Mouse (Mus musculus) C2C12 (cell line): ENCODE measurements around the gene Spata18. TPM values are rescaled to one million over a fixed set of nuclear protein-coding genes. Genes with fewer than 3 reads are reported as not detected.

Experiments
- H3K27me3 ChIP-seq: one replicate; pipeline ENCODE4 v1.6.1; 2011; ENCODE audit not compliant: control insufficient read depth, insufficient read depth, insufficient read length
- H3K36me3 ChIP-seq: one replicate; pipeline ENCODE4 v1.6.1; 2011; ENCODE audit not compliant: control insufficient read depth, insufficient read depth
- H3K4me3 ChIP-seq: one replicate; pipeline ENCODE4 v1.5.1; 2011; ENCODE audit warnings: mild to moderate bottlenecking, control low read depth; ENCODE audit not compliant: poor library complexity, insufficient read depth, severe bottlenecking
- H3K79me2 ChIP-seq: one replicate; pipeline ENCODE4 v1.6.1; 2011; ENCODE audit not compliant: control insufficient read depth, insufficient read depth
- H3K79me3 ChIP-seq: one replicate; pipeline ENCODE4 v1.6.1; 2011; ENCODE audit warnings: low read depth, control low read depth
- H3ac ChIP-seq: one replicate; pipeline ENCODE3; 2011; ENCODE audit warnings: low read depth; ENCODE audit not compliant: control insufficient read depth, insufficient read length
- CEBPB ChIP-seq: IDR thresholded peaks from one replicate; pipeline ENCODE4 v1.6.1; 2011; ENCODE audit warnings: low read depth, mild to moderate bottlenecking, control low read depth, moderate library complexity
- CTCF ChIP-seq: IDR thresholded peaks from one replicate; pipeline ENCODE4 v1.5.1; 2011; ENCODE audit not compliant: control insufficient read depth, insufficient read depth, insufficient read length
- FOSL1 ChIP-seq: IDR thresholded peaks from one replicate; pipeline ENCODE4 v1.8.0; 2011; ENCODE audit warnings: mild to moderate bottlenecking, low read length; ENCODE audit not compliant: poor library complexity, insufficient read depth, severe bottlenecking
- MAX ChIP-seq: IDR thresholded peaks from one replicate; pipeline ENCODE4 v1.6.1; 2011; ENCODE audit warnings: mild to moderate bottlenecking, control low read depth
- MYOD1 ChIP-seq: IDR thresholded peaks from one replicate; pipeline ENCODE4 v1.6.1; 2011; ENCODE audit warnings: low read depth; ENCODE audit not compliant: control insufficient read depth, insufficient read length
- MYOG ChIP-seq: IDR thresholded peaks from one replicate; pipeline ENCODE4 v1.6.1; 2011; ENCODE audit not compliant: control insufficient read depth, insufficient read length; ENCODE audit errors: extremely low read depth
- USF1 ChIP-seq: IDR thresholded peaks from one replicate; pipeline ENCODE4 v1.6.1; 2011; ENCODE audit warnings: low read depth, mild to moderate bottlenecking, control low read depth, moderate library complexity
- polyA plus RNA-seq: library from polyadenylated mRNA; unstranded; fragments of >200 nt; fragmentation: generic; extraction: Trizol; gene quantifications from one replicate; pipeline ENCODE4 v1.2.1, GENCODE M21; 2012; ENCODE audit warnings: missing spikeins

The Spata18 gene
- polyA plus RNA-seq, 1 experiment, result not detected

DNA sequence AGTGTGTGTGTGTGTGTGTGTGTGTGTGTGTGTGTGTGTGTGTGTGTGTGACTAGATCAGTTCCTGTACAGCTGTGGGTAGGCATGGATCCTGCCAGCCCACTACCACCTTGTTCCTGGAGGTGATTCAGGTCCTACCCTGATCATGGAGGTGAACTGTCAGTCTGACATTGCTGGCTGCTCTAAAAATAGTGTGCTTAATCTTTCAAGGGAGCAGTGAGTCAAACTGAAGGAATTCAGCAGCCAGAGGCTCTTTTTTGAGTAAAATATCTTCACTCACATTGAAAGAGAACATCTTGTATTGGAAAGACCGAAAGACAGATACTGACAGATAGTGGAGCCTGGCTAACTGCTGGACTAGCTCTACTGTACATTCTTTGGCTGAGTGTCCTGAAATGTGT lies 37.4 kb downstream of the Spata18 start:
- no peaks in the 10 kb centered on the region for H3K27me3 ChIP-seq
- H3ac ChIP-seq, result no peak overlapping the region
- TF ChIP-seq MYOG, result no peak
- H3K79me2 ChIP-seq, result no peaks in the 10 kb centered on the region
- no peaks in the 10 kb centered on the region for H3K36me3 ChIP-seq
- H3K4me3 ChIP-seq, result no peak overlapping the region
- H3K79me3 ChIP-seq, result no peaks in the 10 kb centered on the region

DNA sequence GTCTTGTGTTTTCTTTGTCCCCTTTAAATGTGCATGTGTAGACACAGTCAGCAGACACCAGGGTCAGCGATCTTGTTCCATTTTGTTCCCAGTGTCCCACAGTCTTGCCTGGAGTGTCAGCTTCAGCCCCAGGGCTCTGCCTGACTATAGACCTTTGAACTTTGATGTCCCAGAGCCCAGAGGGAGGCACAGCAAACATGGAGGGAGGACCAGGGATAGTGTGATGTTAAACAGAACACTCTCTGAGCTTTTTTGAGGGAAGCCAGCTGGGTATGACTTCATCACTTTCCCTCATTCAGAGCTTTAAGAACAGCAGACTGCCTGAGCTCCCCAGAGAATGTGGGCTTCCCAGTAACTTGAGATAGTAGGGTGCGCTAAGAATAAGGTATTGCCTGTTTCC lies 39.0 kb downstream of the Spata18 start:
- no peak for TF ChIP-seq MAX
- TF ChIP-seq FOSL1, result no peak
- TF ChIP-seq MYOG, result no peak
- TF ChIP-seq MYOD1, result no peak
- no peaks in the 10 kb centered on the region for H3K79me3 ChIP-seq
- no peaks in the 10 kb centered on the region for H3K36me3 ChIP-seq
- H3K27me3 ChIP-seq, result no peaks in the 10 kb centered on the region
- H3K4me3 ChIP-seq, result no peak overlapping the region
- H3ac ChIP-seq, result no peak overlapping the region
- no peaks in the 10 kb centered on the region for H3K79me2 ChIP-seq

DNA sequence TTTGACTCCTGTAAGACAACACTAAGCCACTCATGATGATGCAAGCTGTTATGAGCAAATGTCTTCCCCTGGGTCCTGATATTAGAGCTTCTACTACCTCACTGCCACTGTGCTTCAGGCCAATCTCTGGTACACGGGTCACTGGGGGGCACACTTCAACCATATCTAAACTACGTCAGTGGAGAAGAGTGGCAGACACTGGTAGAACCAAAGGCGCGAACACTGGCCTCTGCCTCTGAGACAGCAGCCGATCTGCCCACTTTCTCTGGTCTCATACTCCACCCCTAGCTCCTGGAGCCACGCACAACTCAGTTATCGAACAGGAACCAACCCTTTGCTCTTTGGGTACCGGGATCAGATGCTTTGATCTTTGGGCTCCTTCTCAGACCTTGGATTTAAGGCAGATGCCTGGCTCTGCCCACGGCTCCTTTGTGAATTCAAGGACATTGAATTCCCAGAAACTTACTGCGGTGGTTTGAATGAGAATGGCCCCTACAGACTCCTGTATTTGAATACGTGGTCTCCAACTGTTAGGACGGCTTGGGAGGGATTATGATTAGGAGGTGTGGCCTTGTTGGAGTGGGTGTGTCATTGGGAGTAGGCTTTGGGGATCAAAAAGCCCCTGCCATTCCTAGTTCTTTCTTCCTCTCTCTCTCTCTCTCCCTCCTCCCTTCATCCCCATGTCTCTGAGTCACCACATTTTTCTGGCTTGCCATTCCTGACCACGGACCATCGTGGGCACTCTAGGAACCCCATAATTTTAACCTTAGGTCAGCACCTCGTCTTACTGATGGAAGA lies 40.7 kb downstream of the Spata18 start:
- no peaks in the 10 kb centered on the region for H3K27me3 ChIP-seq
- no peaks in the 10 kb centered on the region for H3K79me3 ChIP-seq
- no peak for TF ChIP-seq CEBPB
- TF ChIP-seq FOSL1, result no peak
- TF ChIP-seq MYOG, result no peak
- no peak for TF ChIP-seq MYOD1
- TF ChIP-seq CTCF, result no peak
- no peak for TF ChIP-seq USF1
- TF ChIP-seq MAX, result no peak
- H3ac ChIP-seq, result no peak overlapping the region
- H3K36me3 ChIP-seq, result no peaks in the 10 kb centered on the region
- H3K4me3 ChIP-seq, result no peak overlapping the region
- H3K79me2 ChIP-seq, result no peaks in the 10 kb centered on the region

DNA sequence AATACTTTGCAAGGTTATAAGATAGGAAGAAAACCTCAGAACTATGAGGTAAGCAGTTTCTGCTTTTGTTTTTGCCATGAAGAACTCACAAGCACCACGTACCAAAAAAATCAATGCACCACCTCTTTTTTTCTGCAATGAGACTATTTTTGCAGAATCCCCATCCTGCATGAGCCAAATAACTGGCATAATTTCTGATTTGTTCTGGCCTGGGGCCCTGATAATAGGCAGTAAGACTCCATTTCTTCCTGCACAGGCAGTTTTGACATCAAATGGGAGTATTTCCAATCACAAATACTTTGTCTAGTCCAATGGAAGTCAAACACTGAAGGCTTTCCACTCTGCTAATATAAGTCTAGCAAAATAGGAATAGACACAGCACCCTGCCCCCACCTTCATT lies 42.6 kb downstream of the Spata18 start:
- TF ChIP-seq MYOG, result no peak
- no peak for TF ChIP-seq USF1
- TF ChIP-seq CTCF, result no peak
- Histone ChIP-seq H3K36me3 (no peaks in the 10 kb centered on the region), H3K4me3 (no peak overlapping the region), H3K79me3 (no peaks in the 10 kb centered on the region), H3ac (no peak overlapping the region), H3K27me3 (no peaks in the 10 kb centered on the region), H3K79me2 (no peaks in the 10 kb centered on the region)

DNA sequence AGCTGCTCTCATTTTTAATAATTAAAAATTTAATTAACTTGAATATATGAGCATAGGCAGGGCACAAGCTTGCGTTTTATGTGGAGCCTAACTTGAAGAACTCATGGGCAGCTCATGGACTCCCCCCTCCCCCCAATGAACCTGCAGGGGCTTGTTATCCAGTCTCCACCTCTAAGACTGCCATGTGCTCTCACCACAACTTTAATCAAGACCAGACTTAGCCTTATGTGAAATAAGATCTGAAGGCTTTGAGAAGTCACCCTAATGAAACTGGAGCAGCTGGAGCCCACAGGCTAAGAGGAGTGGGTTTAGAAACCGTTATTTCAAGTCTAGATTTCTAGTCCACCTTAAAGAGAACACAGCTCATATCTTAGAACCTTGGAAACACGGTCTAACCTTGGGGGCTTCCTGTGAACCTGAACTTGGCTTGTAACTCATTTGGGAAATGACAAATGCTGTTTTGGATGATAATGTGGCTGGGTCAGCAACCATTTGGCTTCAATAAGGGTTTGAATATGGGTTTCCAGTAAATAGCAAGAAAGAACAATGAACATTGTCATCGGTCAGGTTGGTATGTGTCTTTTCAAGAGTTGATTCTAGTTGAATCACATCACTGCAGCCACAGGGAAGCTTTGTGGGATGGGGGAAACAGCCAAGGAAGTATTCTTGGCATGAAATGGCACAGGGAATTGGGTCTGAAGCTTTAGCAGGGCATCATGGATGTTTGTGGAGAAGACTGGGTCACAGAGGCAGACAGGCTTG lies 43.3 kb downstream of the Spata18 start:
- no peak overlapping the region for H3ac ChIP-seq
- no peaks in the 10 kb centered on the region for H3K79me2 ChIP-seq
- no peak overlapping the region for H3K4me3 ChIP-seq
- H3K27me3 ChIP-seq, result no peaks in the 10 kb centered on the region
- no peaks in the 10 kb centered on the region for H3K79me3 ChIP-seq
- no peak for TF ChIP-seq USF1
- H3K36me3 ChIP-seq, result no peaks in the 10 kb centered on the region

DNA sequence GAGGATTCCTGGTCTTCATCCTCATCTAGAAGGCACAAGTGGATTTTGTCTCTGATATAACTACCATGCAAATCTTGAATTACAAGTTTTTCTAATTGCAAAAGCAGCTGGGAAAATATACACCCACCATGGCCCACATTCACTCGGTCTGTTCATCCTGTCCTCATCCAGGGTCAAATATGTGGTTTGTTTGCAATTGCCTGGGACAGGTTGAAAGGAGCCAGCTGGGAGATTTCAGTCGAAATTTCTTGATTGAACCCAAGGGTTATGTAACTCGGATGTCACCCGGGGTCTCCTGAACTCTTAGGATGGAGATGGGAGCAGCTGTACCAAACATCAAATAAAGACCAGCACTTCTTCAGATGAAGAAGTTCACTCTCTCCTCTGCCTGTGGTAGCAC lies 46.5 kb downstream of the Spata18 start:
- Histone ChIP-seq H3K27me3 (no peaks in the 10 kb centered on the region), H3ac (no peak overlapping the region), H3K4me3 (no peak overlapping the region), H3K36me3 (no peaks in the 10 kb centered on the region), H3K79me2 (no peaks in the 10 kb centered on the region), H3K79me3 (no peaks in the 10 kb centered on the region)
- TF ChIP-seq MAX (no peak), USF1 (no peak), CTCF (no peak), MYOG (no peak), MYOD1 (no peak), CEBPB (no peak), FOSL1 (no peak)
